Mouse (Mus musculus) erythroblast, embryonic 14.5 days (primary cell): ENCODE measurements at regions not wholly inside any gene's neighbourhood (a gene's known extent, or its start where the extent isn't known, plus 50 kb on each side); places are given as distances from the start of the nearest gene placed in this dataset.

Experiments used
- GATA1 ChIP-seq: IDR thresholded peaks from 2 replicates; pipeline ENCODE4 v1.6.1; 2012; ENCODE audit warnings: low read length, inconsistent platforms, mixed read lengths
- TAL1 ChIP-seq: IDR thresholded peaks from 3 replicates; pipeline ENCODE4 v1.6.1; 2012; ENCODE audit warnings: low read length, inconsistent platforms, mixed read lengths

- TF ChIP-seq GATA1 = no peak
- no peak for TF ChIP-seq TAL1
Observed at GRCm38 (mm10) chr1:185684638-185685037, 230.0 kb downstream of the Slc30a10 start.
